Mouse (Mus musculus): ENCODE measurements around the gene Ccr1l1. TPM values are rescaled to one million over a fixed set of nuclear protein-coding genes. Genes with fewer than 3 reads are reported as not detected.
"Not testable (repeated sequence)": the region's sequence is repeated elsewhere in the genome, so short reads cannot be mapped to it uniquely, and the experiment has no call there.

Ccr1l1 gene
- polyA plus RNA-seq (2017; shearing (Covaris generic)) = not detected

- ATAC-seq = no peak
These were observed at the start of gene Ccr1l1 for GRCm38 (mm10) chr9:123978308-123978707. Gene Ccr1l1 (minus strand): TSS chr9:123978408.

GRCm38 (mm10) chr9:124021672-124022071 is 43.5 kb upstream of the Ccr1l1 start, which contains the start of gene Ccr3:
Gene Ccr3 (plus strand): TSS chr9:124021972.
- ATAC-seq = no peak

- ATAC-seq = no peak
These were observed 41.7 kb upstream of the Ccr1l1 start for GRCm38 (mm10) chr9:124019887-124020286.

- ATAC-seq = no peak
These were observed 37.8 kb upstream of the Ccr1l1 start for GRCm38 (mm10) chr9:124016048-124016447.

- no peak for ATAC-seq
These were observed 36.9 kb upstream of the Ccr1l1 start for GRCm38 (mm10) chr9:124014985-124015652.

- ATAC-seq = no peak
These were observed 35.1 kb upstream of the Ccr1l1 start for GRCm38 (mm10) chr9:124013270-124013669.

GRCm38 (mm10) chr9:124012691-124013090 is 34.5 kb upstream of the Ccr1l1 start:
- no peak for ATAC-seq

- ATAC-seq = no peak
These were observed 21.6 kb upstream of the Ccr1l1 start for GRCm38 (mm10) chr9:123999784-124000183.

GRCm38 (mm10) chr9:123997719-123998118 is 19.5 kb upstream of the Ccr1l1 start:
- ATAC-seq = no peak

GRCm38 (mm10) chr9:123991312-123991906 is 13.2 kb upstream of the Ccr1l1 start:
- no peak for ATAC-seq

- ATAC-seq = peak; percentile 84
These were observed 11.5 kb upstream of the Ccr1l1 start for GRCm38 (mm10) chr9:123989671-123990070.

- peak; percentile 83 for ATAC-seq
These were observed 8.0 kb upstream of the Ccr1l1 start for GRCm38 (mm10) chr9:123986217-123986616.

GRCm38 (mm10) chr9:123984943-123985342 is 6.7 kb upstream of the Ccr1l1 start:
- ATAC-seq = no peak

GRCm38 (mm10) chr9:123982720-123983119 is 4.5 kb upstream of the Ccr1l1 start:
- no peak for ATAC-seq

GRCm38 (mm10) chr9:123981909-123982308 is 3.7 kb upstream of the Ccr1l1 start:
- ATAC-seq = no peak

GRCm38 (mm10) chr9:123980858-123981475 is 2.8 kb upstream of the Ccr1l1 start:
- ATAC-seq = not testable (repeated sequence)

- ATAC-seq = no peak
These were observed 1.1 kb downstream of the Ccr1l1 start for GRCm38 (mm10) chr9:123976876-123977663.

- ATAC-seq = no peak
These were observed 2.6 kb downstream of the Ccr1l1 start for GRCm38 (mm10) chr9:123975630-123976029.

- ATAC-seq = no peak
These were observed 9.8 kb downstream of the Ccr1l1 start, which contains the start of gene Ccr1 for GRCm38 (mm10) chr9:123968290-123968912. Gene Ccr1 (minus strand): TSS chr9:123968692.

GRCm38 (mm10) chr9:123966858-123967495 is 11.2 kb downstream of the Ccr1l1 start:
- ATAC-seq = not testable (repeated sequence)

GRCm38 (mm10) chr9:123964776-123965175 is 13.4 kb downstream of the Ccr1l1 start:
- no peak for ATAC-seq

- ATAC-seq = peak; percentile 29
These were observed 18.0 kb downstream of the Ccr1l1 start for GRCm38 (mm10) chr9:123960161-123960560.

Data from CD4-positive, CD25-positive, alpha-beta regulatory T cell, adult 4 months (primary cell).